Mouse (Mus musculus): ENCODE measurements around the gene Stab2.

Stab2 gene

GRCm38 (mm10) chr10:86976001-86976726 lies 31.7 kb downstream of the Stab2 start:
- no peak for DNase-seq

- no peak for DNase-seq
These were observed 34.5 kb downstream of the Stab2 start for GRCm38 (mm10) chr10:86973276-86973675.

DNA sequence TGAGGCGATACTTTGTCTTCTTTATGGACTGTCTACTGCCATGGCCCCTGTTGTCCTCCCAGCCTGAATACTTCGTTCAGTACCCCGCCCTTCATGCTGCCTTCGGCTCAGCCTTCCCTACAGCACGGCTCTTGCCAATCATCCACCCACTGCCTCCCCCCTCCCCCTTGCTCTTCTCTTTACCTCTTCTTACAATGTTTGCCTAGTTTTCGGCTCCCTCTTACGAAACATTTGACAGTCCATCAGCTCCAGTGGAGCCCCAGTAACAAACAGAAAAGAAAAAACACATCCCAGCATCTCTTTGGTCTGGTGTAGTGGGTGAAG lies 35.4 kb downstream of the Stab2 start:
- no peak for DNase-seq

DNA sequence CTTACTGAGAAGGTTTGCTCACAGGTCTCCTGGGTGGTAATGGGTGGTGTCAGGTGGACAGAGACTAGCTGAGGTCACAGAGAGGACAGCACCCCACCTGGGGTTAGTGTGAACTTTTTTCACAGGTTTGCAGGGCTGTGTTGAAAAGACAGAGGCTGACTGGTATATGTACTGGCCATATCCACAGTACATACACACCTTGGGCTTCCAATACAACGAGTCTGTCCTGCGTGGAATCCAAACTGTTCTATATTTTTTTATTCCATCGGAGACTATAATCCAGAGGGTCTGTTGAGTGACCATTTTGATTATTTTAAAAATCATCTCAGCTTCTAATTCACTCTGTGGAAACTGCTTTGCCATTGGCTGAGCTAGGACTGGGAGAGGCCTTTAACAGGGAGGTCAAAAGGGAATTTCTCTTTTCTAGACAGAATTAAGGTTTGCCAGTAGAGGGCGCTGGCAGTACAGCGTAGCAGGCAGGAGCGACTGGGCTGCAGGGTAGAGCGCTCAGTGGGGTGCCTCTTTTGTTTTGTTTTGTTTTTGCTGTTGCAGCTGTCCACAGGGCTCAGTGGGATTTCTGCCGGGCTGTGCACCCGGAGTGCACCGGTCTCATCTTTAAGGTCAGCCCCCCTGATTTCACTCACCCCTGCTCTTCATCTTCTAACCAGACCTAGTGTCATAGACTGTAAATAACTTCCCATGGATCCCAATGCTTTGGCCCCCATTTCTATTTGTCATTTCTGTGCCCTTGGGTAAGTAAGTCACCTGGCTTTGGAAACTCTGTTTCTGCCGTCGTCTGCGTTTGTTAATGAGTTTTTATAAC lies 35.9 kb downstream of the Stab2 start:
- no peak for DNase-seq

GRCm38 (mm10) chr10:86969346-86969745 lies 38.5 kb downstream of the Stab2 start:
- DNase-seq: peak; percentile 53

GRCm38 (mm10) chr10:86961542-86962466 lies 46.0 kb downstream of the Stab2 start:
- no peak for DNase-seq

GRCm38 (mm10) chr10:86955299-86955698 lies 52.5 kb downstream of the Stab2 start:
- peak; percentile 65 for DNase-seq

GRCm38 (mm10) chr10:86952696-86953095 lies 55.1 kb downstream of the Stab2 start:
- DNase-seq: no peak

- DNase-seq: peak; percentile 61
These were observed 57.0 kb downstream of the Stab2 start for GRCm38 (mm10) chr10:86950806-86951205.

DNA sequence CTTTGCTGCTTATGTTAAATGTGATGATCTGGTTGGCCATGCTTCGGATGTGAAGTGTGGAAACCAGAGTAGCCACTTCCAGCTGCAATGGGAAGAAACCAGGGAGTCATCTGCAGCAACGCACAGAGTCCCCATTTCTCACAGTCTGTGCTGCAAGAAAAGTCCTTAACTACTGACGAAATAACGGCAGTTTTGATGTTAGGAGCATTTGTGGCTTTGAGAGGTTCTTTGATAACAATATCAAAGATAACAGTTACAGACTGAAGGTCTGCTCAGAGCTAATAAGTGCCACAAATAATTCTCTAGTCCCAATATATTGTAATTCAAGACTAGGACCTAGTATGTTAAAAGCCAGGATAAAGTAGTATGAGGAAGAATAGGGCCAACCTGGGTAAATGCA lies 57.9 kb downstream of the Stab2 start:
- peak; percentile 35 for DNase-seq

DNA sequence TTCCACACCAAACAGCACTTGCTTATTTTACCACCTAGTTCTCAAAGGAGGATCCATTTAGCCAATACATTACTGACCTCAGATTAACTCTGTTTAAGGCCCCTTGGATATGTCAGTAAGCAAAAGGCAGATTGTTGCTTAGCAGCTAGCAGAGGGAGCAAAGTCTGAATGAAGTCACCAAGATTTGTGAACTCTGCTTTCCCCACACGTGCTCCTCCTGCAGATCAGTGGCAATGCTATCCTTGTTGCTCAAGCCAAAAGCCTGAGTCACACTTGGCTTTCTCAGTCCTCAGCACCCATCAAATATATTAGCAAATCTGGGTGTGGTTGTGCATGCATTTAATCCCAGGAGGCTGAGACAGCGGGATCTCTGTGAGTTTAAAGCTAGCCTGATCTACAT lies 60.3 kb downstream of the Stab2 start:
- peak; percentile 43 for DNase-seq

GRCm38 (mm10) chr10:86940591-86940990 lies 67.2 kb downstream of the Stab2 start:
- DNase-seq: peak; percentile 75

GRCm38 (mm10) chr10:86934376-86934775 lies 73.4 kb downstream of the Stab2 start:
- DNase-seq: peak; percentile 43

GRCm38 (mm10) chr10:86933906-86934305 lies 73.9 kb downstream of the Stab2 start:
- DNase-seq: peak; percentile 69

GRCm38 (mm10) chr10:86933180-86933695 lies 74.6 kb downstream of the Stab2 start:
- DNase-seq: peak; percentile 96

- peak; percentile 74 for DNase-seq
These were observed 84.2 kb downstream of the Stab2 start for GRCm38 (mm10) chr10:86923602-86924001.

DNA sequence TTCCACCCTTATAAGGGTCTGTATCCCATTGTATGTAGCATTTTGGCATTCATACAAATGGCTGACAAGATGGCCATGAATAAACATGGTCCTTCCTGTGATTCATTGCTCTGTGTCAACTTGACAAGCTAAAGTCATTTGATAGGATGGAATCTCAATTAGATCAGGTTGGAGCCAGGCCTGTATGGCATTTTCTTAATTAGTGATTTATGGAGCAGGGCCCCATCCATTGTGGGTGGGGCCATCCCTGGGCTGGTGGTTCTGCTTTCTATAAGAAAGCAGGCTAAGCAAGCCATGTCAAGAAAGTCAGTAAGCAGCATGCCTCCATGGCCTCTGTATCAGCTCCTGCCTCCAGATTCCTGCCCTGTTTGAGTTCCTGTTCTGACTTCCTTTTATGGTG lies 92.2 kb downstream of the Stab2 start:
- DNase-seq: peak; percentile 65

DNA sequence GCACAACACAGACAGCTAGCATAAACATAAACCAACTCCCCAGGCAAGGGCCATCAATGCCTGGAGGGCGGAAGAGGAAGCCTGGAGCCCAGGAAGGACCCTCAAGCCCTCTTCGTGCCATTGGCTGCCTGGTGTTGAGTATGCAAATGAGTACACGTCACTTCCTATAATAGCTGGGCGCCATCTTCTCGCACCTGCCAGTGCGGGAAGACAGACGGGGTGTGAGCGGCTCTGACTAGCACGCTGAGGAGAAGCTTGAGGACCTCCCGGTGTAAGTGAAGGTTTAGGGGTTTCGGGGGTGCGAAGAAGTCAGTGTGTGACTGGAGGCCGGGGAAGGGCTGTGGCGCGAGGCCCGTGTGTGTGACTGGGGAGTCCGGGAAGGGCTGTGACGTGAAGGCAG lies 99.3 kb downstream of the Stab2 start:
- peak; percentile 82 for DNase-seq

DNA sequence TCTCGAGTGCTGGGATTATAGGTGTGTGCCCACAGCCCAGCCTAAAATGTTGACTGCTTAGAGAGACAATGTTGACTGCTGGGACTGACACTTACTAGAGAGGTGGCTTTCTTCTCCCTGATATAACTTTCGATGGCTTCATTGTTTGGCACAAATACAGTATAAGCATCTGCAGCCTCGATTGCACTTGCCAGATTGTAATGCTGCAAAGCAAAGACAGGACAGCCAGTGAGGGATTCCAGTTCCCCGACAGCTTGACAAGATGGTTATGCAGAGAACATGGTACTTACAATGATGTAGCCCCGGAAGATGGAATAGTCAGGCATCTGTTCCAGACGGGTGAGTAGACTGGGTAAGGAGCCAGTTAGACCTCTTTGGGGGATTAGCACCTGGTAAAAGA lies 100.8 kb downstream of the Stab2 start:
- DNase-seq: peak; percentile 65

DNA sequence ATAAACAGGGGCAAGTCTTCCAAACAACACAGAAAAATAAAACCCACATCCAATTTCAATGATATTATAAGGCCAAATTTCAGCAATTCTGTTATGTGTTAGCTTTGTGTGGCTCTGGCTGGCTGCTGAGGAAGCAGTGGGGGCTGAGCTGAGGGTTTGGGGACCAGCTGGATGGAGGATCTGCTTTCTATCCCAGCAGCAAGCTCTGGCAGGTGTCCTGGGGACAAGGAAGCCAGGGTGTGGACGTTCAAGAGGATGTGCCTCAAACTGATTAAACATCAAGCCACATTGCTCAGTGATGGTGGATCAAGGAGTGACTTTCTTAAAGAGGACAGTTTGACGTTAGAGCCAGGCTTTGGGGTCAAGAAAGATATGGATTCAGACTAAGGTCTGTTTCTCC lies 112.3 kb downstream of the Stab2 start:
- peak; percentile 84 for DNase-seq

DNA sequence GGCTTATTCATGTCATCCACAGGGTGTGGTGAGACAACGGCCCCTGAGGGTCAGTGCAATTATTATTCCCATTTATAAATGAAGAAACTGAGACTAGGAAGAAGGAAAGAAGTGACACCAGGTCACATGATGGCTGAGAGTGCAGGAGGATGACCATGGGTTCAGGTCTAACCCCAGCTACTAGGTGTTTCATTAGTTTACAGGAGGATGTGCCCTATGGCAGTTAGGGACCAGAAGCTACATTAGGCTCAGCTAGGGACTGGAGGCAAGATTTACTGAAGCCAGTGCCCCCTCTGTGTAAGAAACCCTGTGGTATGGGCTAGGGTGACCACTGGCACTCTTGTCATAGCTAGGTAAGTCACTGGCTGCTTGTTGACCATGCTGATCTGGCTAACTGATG lies 116.8 kb downstream of the Stab2 start:
- peak; percentile 51 for DNase-seq

DNA sequence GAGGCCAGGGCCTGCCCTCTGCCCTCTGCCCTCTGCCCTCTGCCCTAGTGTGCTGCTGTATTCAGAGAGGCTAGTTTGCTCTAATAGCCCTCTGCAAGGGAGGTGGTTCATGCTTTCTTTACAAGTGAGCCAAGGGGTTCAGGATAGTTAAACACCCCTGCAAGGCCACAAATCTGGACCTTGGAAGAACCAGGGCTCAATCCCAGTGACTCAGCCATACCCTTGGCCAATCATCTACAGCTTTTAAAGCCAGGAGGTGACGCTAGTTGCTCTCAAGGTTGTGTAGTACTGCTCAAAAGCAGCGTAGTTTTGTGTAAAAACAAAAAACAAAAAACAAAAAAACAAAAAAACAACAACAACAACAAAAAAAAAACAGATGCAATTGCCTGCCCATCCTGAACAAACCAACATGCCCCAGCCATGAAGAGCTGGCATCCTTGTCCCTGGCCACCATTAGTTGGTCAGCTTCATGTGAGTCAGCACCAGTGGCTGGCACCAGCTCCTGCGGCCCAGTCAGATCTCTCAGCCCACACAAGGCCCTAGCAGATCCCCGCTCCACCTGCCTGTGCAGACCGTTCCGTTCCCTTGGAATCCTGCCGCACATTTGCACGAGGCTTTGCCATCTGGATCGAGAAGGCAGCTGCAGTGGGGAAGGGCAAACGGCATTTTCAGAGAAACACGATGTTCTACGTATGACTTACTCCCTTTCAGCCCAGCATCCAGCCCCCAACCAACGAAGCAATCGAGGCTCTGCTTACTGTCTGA lies 117.5 kb downstream of the Stab2 start:
- peak; percentile 31 for DNase-seq

All from heart, adult 11 months (tissue).